Mouse (Mus musculus) right cerebral cortex, adult 2 months (tissue): Measurements from ENCODE around the gene Map3k5.
A peak's percentile ranks its signal among the peaks of the same experiment; 100 is the strongest.

ENCODE experiments used
- DNase-seq, 2 experiments: peaks; one replicate each; pipeline ENCODE4 v3.0.0; 2021 to 2022; ENCODE audit warnings: low spot score in 2 of 2

The Map3k5 gene

GRCm38 (mm10) chr10:20105575-20105974, 171.3 kb downstream of the Map3k5 start:
- no peak for DNase-seq

- DNase-seq: no peak
Measured at GRCm38 (mm10) chr10:20107031-20107430, 172.8 kb downstream of the Map3k5 start.

- DNase-seq: no peak
Measured at GRCm38 (mm10) chr10:20111508-20111907, 177.2 kb downstream of the Map3k5 start.

DNA sequence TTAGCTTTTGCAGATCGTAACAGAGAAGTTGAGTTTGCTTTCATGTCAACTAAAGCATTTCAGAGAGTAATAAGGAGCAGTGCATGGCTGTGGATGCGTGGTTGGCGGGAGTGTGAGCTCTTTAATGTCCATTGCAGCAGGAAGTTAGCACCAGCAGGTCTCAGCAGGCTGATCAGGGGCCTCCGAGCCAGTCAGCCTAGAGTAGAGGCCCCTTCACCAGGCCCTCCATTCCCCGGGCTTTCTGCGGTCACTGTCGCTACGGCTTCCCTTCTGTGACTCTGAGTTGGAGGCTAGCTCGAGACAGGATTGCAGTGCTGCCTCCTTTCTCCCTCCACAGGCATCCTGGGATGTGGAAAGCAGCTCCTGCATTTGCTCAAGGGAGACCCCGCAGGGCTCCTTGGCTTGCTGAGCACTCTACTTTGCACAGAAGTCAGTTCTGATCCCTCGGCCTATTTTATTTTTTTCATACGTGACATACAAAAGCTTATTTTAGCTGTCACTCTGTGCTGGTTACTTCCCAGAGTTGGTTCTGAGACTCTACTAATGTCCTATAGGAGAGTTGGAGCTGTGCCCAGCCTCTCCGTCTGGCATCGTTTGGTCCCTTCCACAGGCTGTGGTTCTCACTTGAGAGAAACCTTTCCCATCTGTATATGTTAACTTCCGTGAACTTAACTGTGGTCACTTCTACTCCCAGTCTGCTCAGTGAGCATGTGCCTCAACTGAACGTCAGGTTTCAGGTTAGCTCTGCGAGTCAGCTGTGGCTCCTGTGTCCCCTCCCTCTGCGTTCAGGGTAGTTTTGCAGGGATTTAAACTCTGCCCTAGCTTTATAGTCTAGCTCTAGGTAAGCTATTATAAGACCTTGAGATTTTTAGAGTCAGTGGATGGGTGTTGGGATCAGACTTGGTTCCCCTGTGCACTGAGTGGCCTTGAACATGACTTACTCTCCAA, 178.0 kb downstream of the Map3k5 start:
- peak in 1 of 2 experiments; percentile 51 for DNase-seq

DNA sequence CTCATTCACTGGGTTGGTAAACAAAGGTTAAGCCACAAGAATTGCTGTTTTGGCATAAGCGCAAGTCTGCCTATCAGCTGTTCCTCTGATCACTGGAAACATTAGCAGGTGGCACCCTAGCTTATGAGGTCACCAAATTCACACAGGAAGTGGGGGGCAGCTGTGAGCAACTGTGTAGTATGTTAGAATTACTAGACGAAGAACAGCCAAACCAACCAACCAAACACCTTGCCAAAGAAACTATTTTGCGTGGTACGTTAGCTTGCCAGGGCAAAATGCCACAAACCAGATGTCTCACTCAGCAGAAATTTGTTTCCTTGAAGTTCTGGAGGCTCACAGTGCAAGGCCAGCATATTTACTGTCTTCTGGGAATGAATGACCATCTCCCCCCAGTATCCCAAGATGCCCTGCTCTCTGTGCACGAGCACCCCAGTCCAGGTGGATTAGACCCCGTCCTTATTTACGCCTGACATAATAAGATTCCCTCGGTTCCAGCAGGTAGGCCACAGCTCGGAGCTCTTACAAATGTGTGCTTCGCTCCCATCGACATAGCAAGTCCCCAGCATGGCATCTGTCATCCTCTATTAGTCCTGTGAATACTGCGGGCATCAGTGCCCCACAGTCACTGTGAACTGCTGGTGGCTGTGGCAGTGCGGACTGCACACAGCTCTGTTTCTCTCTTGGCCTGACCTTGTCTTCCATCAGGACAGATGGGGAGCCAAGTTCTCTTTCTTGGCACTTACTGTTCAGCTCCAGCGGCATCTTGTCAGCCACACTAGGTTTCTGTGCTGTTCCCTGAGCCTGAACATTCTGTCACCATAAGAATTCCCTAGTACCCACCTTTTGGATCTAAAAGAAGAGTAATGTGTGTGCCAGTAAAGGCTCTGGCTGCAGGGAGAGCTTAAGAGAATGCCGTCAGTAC, 185.5 kb downstream of the Map3k5 start:
- no peak for DNase-seq

- no peak for DNase-seq
Measured at GRCm38 (mm10) chr10:20121981-20122380, 187.7 kb downstream of the Map3k5 start.

DNA sequence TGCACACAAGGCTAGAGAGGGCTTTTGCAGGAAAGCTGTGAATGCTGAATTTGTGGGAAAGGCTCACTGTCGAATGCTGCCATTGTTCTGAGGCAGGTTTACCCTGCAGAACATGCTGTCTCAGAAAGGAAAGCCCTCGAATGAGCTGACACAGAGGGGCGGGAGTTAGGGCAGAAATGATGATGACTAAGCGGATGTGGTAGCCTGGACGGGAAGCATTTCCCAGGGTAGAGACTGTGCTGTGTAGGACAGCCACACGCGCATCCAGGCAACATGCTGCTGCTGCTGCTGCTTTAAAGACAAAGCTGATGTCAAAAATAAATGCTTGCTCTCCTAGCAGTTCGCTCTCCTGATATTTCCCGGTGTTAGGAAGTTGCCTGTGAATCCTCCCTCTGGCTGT, 189.1 kb downstream of the Map3k5 start:
- DNase-seq: peak in 1 of 2 experiments; percentile 32

DNA sequence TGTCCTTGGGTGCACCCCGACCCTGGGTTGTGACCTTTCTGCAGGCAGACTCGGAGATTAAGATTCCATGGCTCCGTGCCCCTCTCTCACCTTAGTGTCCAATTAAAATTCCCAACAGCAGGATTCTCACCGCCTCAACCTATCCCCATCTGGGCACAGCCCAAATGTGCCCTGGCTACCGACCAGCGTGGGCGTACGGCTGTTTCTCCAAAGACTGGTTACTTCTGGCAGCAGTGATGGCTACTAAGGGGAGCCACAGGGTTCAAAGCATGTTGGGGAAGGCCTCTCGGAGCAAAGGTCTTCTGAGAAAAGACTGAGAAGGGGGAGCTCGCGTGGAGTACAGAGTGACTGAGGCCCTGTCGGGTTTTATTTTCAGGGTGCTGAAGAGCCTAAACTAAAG, 190.3 kb downstream of the Map3k5 start:
- no peak for DNase-seq

- peak; percentile 77 to 82 for DNase-seq
Measured at GRCm38 (mm10) chr10:20125226-20125625, 191.0 kb downstream of the Map3k5 start.

DNA sequence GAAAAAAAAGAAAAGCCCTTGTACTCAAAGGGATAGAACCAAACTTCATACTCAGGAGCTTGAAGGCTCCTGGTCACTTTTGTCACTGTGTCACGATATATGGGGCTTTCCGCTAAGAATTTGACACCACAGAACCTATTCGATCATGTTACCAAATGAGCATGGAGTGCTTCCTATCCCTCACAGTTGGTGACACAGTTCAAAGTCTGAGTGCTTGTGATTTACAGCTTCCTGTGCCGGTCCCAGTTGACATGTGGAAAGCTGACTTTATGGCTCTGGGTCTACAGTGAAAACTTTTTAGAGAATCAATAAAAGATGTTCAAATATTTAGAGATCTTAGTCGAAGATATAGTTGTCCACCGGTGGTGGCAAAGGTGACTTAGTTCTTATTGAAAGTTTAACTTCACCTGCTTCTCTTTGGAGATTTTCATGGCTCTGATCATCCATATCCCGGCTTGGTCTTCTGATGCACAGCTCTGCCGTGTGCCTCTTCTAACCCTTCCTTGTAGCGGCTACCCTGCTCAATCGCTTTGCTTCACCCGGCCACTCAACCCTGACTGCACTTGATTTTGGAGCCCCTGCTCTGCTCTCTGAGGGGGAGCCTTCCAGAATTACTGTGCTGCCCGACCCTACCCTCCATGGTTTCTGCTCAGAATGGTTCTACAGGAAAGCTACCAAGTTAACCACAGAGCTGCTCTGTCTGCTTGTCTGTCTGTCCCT, 198.8 kb downstream of the Map3k5 start:
- DNase-seq: no peak

DNA sequence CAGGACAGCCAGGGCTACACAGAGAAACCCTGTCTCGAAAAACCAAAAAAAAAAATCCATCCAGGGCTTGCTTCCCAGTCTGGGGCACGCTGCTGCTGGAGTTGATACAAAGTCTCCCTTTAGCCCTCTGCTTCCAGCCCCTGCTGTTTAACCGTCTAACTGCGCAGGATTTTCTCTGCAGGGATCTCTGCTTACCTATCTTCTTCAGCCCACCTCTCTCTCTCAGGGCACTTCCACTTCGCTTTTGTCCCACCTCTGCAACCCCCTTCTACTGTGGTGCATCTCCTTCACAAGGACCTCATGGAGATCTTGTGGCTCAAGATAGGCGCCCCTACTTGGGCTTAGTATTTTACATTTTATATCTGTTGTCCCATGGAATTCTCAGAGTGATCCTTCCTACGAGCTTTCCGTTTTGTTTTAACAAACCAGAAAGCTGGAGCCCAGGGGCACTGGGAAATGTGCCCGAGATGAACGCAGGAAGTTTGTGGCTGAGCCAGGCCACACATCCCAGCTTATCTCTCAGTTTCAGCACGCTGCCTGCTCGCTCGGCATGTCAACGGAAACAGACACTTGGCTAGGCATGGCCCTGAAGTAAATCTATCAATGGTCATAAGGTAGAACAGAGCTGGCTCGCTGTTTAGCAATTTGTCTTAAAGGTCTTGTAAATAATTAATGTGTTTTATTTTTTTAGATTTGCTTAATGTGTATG, 201.2 kb downstream of the Map3k5 start:
- DNase-seq: no peak

DNA sequence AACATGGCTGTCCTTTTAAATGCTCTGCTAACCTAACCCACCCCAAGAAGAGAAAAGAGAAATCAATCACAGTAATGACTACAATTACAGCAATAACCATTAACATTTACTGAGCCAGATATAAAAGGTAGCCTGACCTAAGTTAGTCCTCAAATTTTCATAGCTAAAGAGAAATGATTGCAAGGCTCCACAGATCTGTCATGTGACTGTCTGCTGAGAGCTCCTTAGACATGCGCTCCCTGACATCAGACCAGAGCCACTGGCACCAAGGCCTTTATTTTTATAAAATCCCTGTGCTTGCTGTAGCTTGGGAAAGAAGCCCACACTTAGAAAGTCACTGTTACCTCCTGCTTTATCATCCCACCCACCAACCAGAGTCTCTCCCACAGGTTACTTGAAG, 202.2 kb downstream of the Map3k5 start:
- no peak for DNase-seq

GRCm38 (mm10) chr10:20141376-20141775, 207.1 kb downstream of the Map3k5 start:
- DNase-seq: no peak

DNA sequence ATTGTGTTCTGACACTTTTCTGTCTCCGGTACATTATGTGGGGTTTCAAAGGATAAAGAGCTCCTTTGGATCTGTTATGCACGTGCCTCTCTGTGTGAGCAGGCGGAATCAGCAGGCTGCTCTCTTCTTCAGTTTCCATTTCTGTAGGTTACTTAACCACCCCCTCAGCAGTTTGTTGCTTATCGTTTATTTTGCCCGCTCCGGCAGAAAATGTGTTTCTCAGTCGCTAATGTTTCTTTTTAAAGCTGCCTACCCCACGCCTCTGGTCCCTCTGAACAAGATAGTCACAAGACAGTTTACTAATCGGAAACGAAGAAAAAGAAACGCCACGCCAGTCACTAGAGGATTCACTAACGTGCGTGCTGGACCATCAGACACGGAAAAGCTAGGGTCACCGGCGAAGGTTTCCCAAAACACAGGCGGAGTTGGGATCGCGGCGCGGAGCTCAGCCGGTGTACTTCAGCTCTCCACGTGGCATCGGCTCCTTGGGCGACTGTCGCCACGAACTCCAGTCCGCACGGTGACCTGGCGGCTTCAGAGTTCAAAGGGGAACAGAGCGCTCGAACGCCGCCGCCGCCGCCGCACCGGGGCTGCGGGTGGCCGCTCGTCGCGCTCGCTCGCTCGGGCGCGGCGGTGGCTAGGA, 214.0 kb downstream of the Map3k5 start, which contains the start of gene Map7:
TSS of gene Map7 (plus strand) at position 342 of the 643 bp plus-strand sequence.
- peak; percentile 55 to 57 for DNase-seq

- peak; percentile 34 to 41 for DNase-seq
Measured at GRCm38 (mm10) chr10:20148773-20149120, 214.5 kb downstream of the Map3k5 start.

DNA sequence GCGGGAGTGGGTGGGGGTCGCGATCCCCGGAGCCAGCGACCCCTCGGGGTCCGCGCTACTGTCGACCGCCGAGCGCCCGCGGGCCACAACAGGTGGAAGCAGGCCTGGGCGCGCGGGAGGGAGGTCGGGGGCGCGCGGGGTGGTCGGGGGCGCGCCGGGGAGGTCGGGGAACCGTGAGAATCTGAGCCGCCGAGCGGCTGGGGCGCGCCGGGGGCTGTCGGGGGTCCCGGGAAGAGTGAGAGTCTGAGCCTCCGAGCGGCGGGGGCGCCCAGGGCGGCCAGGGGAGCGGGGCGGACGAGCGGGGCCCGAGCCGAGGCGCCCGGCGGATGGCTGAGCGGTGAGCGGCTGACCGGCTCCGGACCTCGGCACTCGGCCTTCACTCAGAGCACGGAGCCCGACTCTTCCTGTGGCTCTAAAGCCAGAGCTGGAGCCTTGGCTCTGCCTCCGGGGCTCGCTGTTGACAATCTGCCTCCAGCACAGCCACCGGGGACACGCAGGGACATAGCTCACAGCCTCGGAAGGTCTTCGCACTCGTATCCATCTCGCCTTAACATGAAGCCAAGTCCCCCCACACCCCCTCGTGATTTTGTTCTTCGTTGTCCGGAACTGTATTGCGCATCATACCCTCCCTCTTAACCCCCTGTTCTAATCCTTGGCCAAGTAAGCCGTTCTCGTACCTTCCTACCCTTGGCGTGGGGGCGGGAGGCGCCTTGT, 215.0 kb downstream of the Map3k5 start:
- peak; percentile 79 to 85 for DNase-seq

DNA sequence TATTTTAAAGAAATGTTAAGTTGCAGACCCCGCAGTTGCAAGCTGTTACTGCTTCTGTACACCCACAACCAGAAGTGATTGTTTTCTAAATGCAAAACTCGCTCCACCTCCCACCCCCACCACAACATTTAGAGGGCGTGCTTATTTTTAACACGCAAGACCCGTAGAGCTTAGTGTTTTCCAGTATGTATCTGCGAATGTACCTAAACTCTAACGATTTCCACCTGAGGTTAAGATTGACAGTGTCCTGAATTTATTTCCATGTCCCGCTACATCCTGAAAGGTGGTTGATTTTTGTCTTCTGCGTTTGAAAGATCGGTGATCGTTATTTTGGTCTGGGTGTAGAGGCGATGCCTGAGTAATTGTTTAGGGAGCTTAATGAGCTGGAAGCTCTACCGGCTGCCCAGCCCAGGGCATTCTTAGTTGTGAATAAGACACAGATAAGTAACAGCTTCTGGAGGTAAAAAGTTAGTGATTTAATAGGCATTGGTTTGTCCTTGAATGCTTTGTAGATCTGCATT, 215.6 kb downstream of the Map3k5 start:
- DNase-seq: no peak

DNA sequence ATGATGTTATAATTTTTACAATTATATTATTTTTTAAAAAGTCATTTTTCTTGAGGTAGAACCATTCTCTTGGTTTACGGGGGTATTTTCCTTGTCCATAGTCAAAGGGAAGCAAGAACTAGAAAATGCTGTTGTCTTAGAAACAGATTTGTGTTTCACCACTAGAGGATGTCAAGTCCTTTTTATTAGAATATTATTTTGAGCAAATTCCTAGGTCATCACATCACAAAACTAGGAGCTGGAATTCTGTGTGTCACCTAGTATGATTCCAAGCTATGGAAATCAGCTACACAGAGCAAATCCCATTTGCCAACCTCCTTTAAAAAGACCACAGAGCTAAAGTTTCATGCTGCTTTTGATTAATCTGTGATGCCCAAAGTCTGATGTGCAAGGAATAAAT, 217.9 kb downstream of the Map3k5 start:
- no peak for DNase-seq

DNA sequence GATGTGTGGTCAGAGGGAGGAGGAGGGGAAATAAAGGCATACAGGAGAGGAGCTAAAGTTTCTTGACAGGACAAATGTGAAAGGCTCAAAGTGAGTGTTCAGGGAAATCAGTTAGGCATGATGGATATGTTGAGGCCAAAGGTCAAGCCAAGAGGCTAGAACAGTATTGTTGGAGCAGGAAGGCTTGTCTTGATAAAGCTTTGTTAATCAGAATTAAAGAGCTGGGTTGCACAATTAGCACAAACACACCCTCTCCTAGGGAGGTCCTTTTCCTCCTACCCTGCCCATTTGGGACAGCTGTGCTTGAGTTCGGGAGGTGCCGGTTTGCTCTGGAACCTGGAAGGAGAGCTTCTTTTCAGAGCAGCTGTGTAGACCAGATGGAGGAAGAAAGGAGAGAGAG, 219.2 kb downstream of the Map3k5 start:
- DNase-seq: no peak

- no peak for DNase-seq
Measured at GRCm38 (mm10) chr10:20155401-20155800, 221.1 kb downstream of the Map3k5 start.
